Mouse (Mus musculus): Measurements from ENCODE around the gene Cdk7.

GRCm38 (mm10) chr13:100724051-100724754, 6.5 kb downstream of the Cdk7 start:
- TF ChIP-seq POLR2A (IDR thresholded peaks at IDR 0.05; ENCODE audit: borderline replicate concordance, low read depth, low read length) (no peak), CTCF (IDR thresholded peaks at IDR 0.05; ENCODE audit: low read depth, low read length) (no peak)

Measured in bone marrow macrophage, adult 2 months (primary cell).